Mouse (Mus musculus) ES-E14 (cell line): ENCODE results near the gene Fryl.

Source experiments
- CHD2 ChIP-seq: IDR thresholded peaks from 2 replicates; pipeline ENCODE4 v1.6.1; 2014; ENCODE audit warnings: mild to moderate bottlenecking, low read depth, low read length, inconsistent platforms
- HCFC1 ChIP-seq: IDR thresholded peaks from 2 replicates; pipeline ENCODE4 v1.6.1; 2012; ENCODE audit warnings: low read length, inconsistent platforms, borderline replicate concordance; ENCODE audit not compliant: insufficient read depth
- MAFK ChIP-seq: IDR thresholded peaks from 2 replicates; pipeline ENCODE4 v1.6.1; 2014; ENCODE audit warnings: mild to moderate bottlenecking, low read depth, low read length, inconsistent platforms; ENCODE audit not compliant: insufficient read depth
- ZC3H11A ChIP-seq: IDR thresholded peaks from 2 replicates; pipeline ENCODE4 v1.6.1; 2012; ENCODE audit warnings: low read depth, mild to moderate bottlenecking, inconsistent platforms, low read length, borderline replicate concordance
- ZNF384 ChIP-seq: IDR thresholded peaks from 2 replicates; pipeline ENCODE4 v1.6.1; 2012; ENCODE audit warnings: low read depth, low read length, inconsistent platforms

- TF ChIP-seq ZC3H11A: no peak
- no peak for TF ChIP-seq ZNF384
- TF ChIP-seq HCFC1: no peak
- no peak for TF ChIP-seq MAFK
- TF ChIP-seq CHD2: no peak
Observed at GRCm38 (mm10) chr5:73202077-73202476, 54.3 kb downstream of the Fryl start.
